8 mouse cellular contexts compared by ENCODE assay signal in the genomic region with DNA sequence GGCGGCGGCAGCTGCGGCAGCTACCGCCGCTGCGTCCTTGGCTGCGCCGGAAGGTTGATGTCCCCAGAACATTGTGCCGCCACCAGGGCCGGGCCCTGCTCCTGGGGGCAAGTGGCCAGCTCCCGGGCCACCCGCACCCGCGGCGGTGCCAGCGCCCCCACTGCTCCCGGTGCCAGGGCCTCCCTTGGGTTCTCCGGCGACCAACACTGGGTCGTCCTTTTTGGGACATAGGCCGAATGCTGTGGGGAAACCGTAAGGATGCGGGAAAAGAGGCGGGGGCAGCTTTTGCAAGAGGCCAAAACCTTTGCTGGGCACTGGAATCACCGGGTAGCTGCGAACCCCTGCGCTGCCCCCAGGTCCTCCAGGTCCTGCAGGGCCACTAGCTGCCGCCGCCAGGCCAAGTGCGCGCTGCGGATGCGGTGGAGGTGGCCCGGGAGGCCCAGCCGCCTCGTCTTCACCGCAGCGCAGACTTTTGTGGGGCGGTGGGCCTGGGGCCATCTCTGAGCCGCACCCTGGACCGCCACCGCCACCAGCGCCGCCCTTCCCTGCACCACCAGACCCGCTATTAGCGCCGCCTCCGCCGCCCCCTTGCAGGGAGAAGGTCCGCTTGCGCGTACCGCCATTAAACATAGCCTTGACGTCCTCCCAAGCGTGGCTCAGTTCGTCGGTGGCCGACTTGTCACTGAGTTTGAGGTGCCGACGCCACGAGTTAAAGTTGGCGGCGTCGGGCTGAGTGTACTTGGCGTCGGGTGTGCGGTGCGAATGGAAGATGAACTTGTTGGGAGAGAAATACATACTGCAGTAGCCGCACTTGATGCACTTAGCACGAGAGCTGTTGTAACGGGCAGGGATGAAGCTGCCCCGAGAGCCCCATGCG. TPM values are rescaled to one million over a fixed set of nuclear protein-coding genes. Genes with fewer than 3 reads are reported as not detected.
DNase-seq lines count a peak whose midpoint lies in the region; ATAC-seq and TF ChIP-seq lines count a peak whose summit lies in the region.
"Had no signal": no experiment of that assay in that cellular context is flagged by ENCODE, and none has a peak within 500 bp of the region (broad histone marks: within the 10 kb centered on the region; RNA-seq: fewer than 3 reads in every experiment).

No protein-coding gene starts in this region.

- peak overlapping the region; percentile 41 for H3K4me3 ChIP-seq in heart, embryonic 15.5 days
- H3K4me3 ChIP-seq in liver, postnatal 0 days (ENCODE audit: low read depth, low read length), result peak overlapping the region; percentile 17; the same call in 1 of the 2 replicates
- H3K4me3 ChIP-seq: myocyte had no signal

- TF ChIP-seq CTCF in liver, postnatal 0 days (IDR thresholded peaks at IDR 0.05; ENCODE audit: low read depth), result no peak

- H3K9me3 ChIP-seq in heart, embryonic 15.5 days (replicated peaks), result no peaks in the 10 kb centered on the region
- H3K9me3 ChIP-seq in liver, postnatal 0 days (ENCODE audit: low read length), result no peaks in the 10 kb centered on the region

- ATAC-seq in heart, embryonic 15.5 days (replicated peaks; ENCODE audit: insufficient number of reproducible peaks, insufficient read depth, low FRiP score, low read depth), result no peak
- no peak for ATAC-seq in liver, postnatal 0 days

- DNase-seq in testis, postnatal 10 days (ENCODE audit: low spot score), result peak; percentile 55
- DNase-seq in testis, postnatal 14 days (ENCODE audit: low spot score), result no peak
- no peak for DNase-seq in liver, postnatal 0 days
- DNase-seq in layer of hippocampus, adult 9-11 months, result no peak
- DNase-seq in cerebellum, adult 9-10 months, result no peak
- no peak for DNase-seq in thymus, adult 18-20 months

- H3K9ac ChIP-seq in heart, embryonic 15.5 days, result 0 out of 2 replicates have a peak overlapping the region, but pooled peaks have one; percentile 20
- no peak overlapping the region for H3K9ac ChIP-seq in liver, postnatal 0 days (replicated peaks)

- peaks cover 68% of the 10 kb centered on the region for H3K4me1 ChIP-seq in heart, embryonic 15.5 days (replicated peaks)
- H3K4me1 ChIP-seq in liver, postnatal 0 days (ENCODE audit: insufficient read depth), result peaks cover 3% of the 10 kb centered on the region; the same call in 1 of the 2 replicates

- peaks cover 100% of the 10 kb centered on the region for H3K27me3 ChIP-seq in heart, embryonic 15.5 days
- H3K27me3 ChIP-seq in liver, postnatal 0 days (ENCODE audit: insufficient read depth, low read length), result peaks cover 100% of the 10 kb centered on the region

- H3K4me2 ChIP-seq in heart, embryonic 15.5 days, result peak overlapping the region; percentile 59
- H3K4me2 ChIP-seq in liver, postnatal 0 days (ENCODE audit: low read depth, low read length), result 0 out of 2 replicates have a peak overlapping the region, but pooled peaks have one; percentile 9

- 1% methylated on average over 73 of the region's 73 CpGs for WGBS in heart, embryonic 15.5 days
- 3% methylated on average over 63 of the region's 73 CpGs for WGBS in liver, postnatal 0 days (ENCODE audit: insufficient replicate concordance)

- TF ChIP-seq EP300 in liver, postnatal 0 days (IDR thresholded peaks at IDR 0.05; ENCODE audit: low read depth), result no peak

- H3K27ac ChIP-seq in heart, embryonic 15.5 days, result no peak overlapping the region
- no peak overlapping the region for H3K27ac ChIP-seq in liver, postnatal 0 days (ENCODE audit: low read depth)

- no peaks in the 10 kb centered on the region for H3K36me3 ChIP-seq in heart, embryonic 15.5 days
- H3K36me3 ChIP-seq in liver, postnatal 0 days (replicated peaks; ENCODE audit: insufficient read depth, low read length), result no peaks in the 10 kb centered on the region

RNA-seq across cellular contexts. Expression of gene Skor1, which starts 3.3 kb away (rescaled TPM):
- polyA plus RNA-seq in heart, embryonic 15.5 days (2015; fragmentation: Nextera tagmentation; extraction: Ambion mirVana), result not detected in 2 replicates
- polyA plus RNA-seq in liver, postnatal 0 days (2015; fragmentation: Nextera tagmentation; extraction: Ambion mirVana), result not detected in 2 replicates
